Mouse (Mus musculus): ENCODE results near the gene Tpm1. TPM values are rescaled to one million over a fixed set of nuclear protein-coding genes. Genes with fewer than 3 reads are reported as not detected.
A peak's percentile ranks its signal among the peaks of the same experiment; 100 is the strongest.

The Tpm1 gene
- total RNA-seq, 2 experiments from 2014 or later: 18,374 to 28,065 TPM

- Histone ChIP-seq H3K4me3 (no peak overlapping the region), H3K27ac (no peak overlapping the region)
- no peak for DNase-seq
- TF ChIP-seq CTCF (IDR thresholded peaks at IDR 0.05): no peak
- intact Hi-C loops (cut with DNase I): no loop called here
Observed at GRCm38 (mm10) chr9:67071596-67071995, 22.4 kb upstream of the Tpm1 start.

- Histone ChIP-seq H3K4me3 (no peak overlapping the region), H3K27ac (no peak overlapping the region)
- no peak for DNase-seq
- TF ChIP-seq CTCF (IDR thresholded peaks at IDR 0.05): no peak
- intact Hi-C loops (cut with DNase I): no loop called here
Observed at GRCm38 (mm10) chr9:67071103-67071502, 21.9 kb upstream of the Tpm1 start.

GRCm38 (mm10) chr9:67066616-67067015, 17.4 kb upstream of the Tpm1 start:
- intact Hi-C loops (cut with DNase I): no loop called here
- no peak overlapping the region for H3K4me3 ChIP-seq
- H3K27ac ChIP-seq: no peak overlapping the region
- no peak for DNase-seq
- TF ChIP-seq CTCF (IDR thresholded peaks at IDR 0.05): no peak

GRCm38 (mm10) chr9:67059714-67060113, 10.5 kb upstream of the Tpm1 start:
- H3K4me3 ChIP-seq: no peak overlapping the region
- intact Hi-C loops (cut with DNase I): loop anchor here (2.0 kb wide), 1 partner anchor 15 kb away; no protein-coding TSS in a partner anchor
- H3K27ac ChIP-seq: peak overlapping the region; percentile 93
- no peak for TF ChIP-seq CTCF (IDR thresholded peaks at IDR 0.05)
- peak; percentile 91 for DNase-seq

- no peak for TF ChIP-seq CTCF (IDR thresholded peaks at IDR 0.05)
- intact Hi-C loops (cut with DNase I): no loop called here
- DNase-seq: no peak
- Histone ChIP-seq H3K4me3 (no peak overlapping the region), H3K27ac (peak overlapping the region; percentile 93)
Observed at GRCm38 (mm10) chr9:67058366-67058765, 9.2 kb upstream of the Tpm1 start.

- H3K4me3 ChIP-seq: peak overlapping the region; percentile 91
- DNase-seq: peak; percentile 78
- intact Hi-C loops (cut with DNase I): loop anchor here (5.0 kb wide), 1 partner anchor 61 kb away; no protein-coding TSS in a partner anchor
Observed at GRCm38 (mm10) chr9:67050736-67051337, 1.6 kb upstream of the Tpm1 start.

GRCm38 (mm10) chr9:67049836-67050235, 630 bp upstream of the Tpm1 start:
- peak overlapping the region; percentile 99 for H3K27ac ChIP-seq
- intact Hi-C loops (cut with DNase I): loop anchor here (5.0 kb wide), 4 partner anchors 62 to 162 kb away; no protein-coding TSS in a partner anchor
- DNase-seq: no peak
- TF ChIP-seq CTCF (IDR thresholded peaks at IDR 0.05): no peak
- peak overlapping the region; percentile 91 for H3K4me3 ChIP-seq

More at GRCm38 (mm10) chr9:67050736-67051337, 1.6 kb upstream of the Tpm1 start:
- H3K27ac ChIP-seq: peak overlapping the region; percentile 99
- no peak for TF ChIP-seq CTCF (IDR thresholded peaks at IDR 0.05)

GRCm38 (mm10) chr9:67048483-67049085, 622 bp downstream of the Tpm1 start:
- intact Hi-C loops (cut with DNase I): loop anchor here (5.0 kb wide), 3 partner anchors 109 to 164 kb away; no protein-coding TSS in a partner anchor
- H3K27ac ChIP-seq: peak overlapping the region; percentile 99
- no peak for TF ChIP-seq CTCF (IDR thresholded peaks at IDR 0.05)
- H3K4me3 ChIP-seq: peak overlapping the region; percentile 91
- DNase-seq: no peak

GRCm38 (mm10) chr9:67047606-67048482, 1.4 kb downstream of the Tpm1 start:
- intact Hi-C loops (cut with DNase I): loop anchor here (1.0 to 5.0 kb wide), 4 partner anchors 92 to 164 kb away; no protein-coding TSS in a partner anchor
- no peak for DNase-seq
- peak overlapping the region; percentile 99 for H3K27ac ChIP-seq
- TF ChIP-seq CTCF (IDR thresholded peaks at IDR 0.05): no peak
- H3K4me3 ChIP-seq: peak overlapping the region; percentile 91

- intact Hi-C loops (cut with DNase I): loop anchor here (1.0 to 5.0 kb wide), 4 partner anchors 93 to 165 kb away; no protein-coding TSS in a partner anchor
- DNase-seq: no peak
- Histone ChIP-seq H3K27ac (peak overlapping the region; percentile 99), H3K4me3 (peak overlapping the region; percentile 91)
- peak; percentile 41; the same call in 1 of the 2 replicates for TF ChIP-seq CTCF (IDR thresholded peaks at IDR 0.05)
Observed at GRCm38 (mm10) chr9:67046881-67047605, 2.2 kb downstream of the Tpm1 start.

GRCm38 (mm10) chr9:67045966-67046602, 3.1 kb downstream of the Tpm1 start:
- TF ChIP-seq CTCF (IDR thresholded peaks at IDR 0.05): no peak
- intact Hi-C loops (cut with DNase I): loop anchor here (5.0 kb wide), 3 partner anchors 111 to 166 kb away; no protein-coding TSS in a partner anchor
- Histone ChIP-seq H3K27ac (peak overlapping the region; percentile 99), H3K4me3 (peak overlapping the region; percentile 91)
- DNase-seq: no peak

Measured in gastrocnemius, adult 2 months (tissue).